Comparison of ENCODE assay signal across 24 mouse cellular contexts in genomic region chr10:108298261-108298660, GRCm38 (mm10). TPM values are rescaled to one million over a fixed set of nuclear protein-coding genes. Genes with fewer than 3 reads are reported as not detected.
DNase-seq lines count a peak whose midpoint lies in the region; ATAC-seq and TF ChIP-seq lines count a peak whose summit lies in the region.
"Had no signal": no experiment of that assay in that cellular context is flagged by ENCODE, and none has a peak within 500 bp of the region (broad histone marks: within the 10 kb centered on the region; RNA-seq: fewer than 3 reads in every experiment).

No protein-coding gene starts in this region.

- no peak overlapping the region for H3K4me3 ChIP-seq in heart, embryonic 10.5 days
- H3K4me3 ChIP-seq in E14TG2a.4 (replicated peaks; ENCODE audit: low read length) (peak overlapping the region; percentile 20), ES-Bruce4 (ENCODE audit: low read depth, low read length) (no peak overlapping the region)
- no peak overlapping the region for H3K4me3 ChIP-seq in hindbrain, embryonic 13.5 days
- H3K4me3 ChIP-seq: embryonic facial prominence, embryonic 10.5 days; embryonic facial prominence, embryonic 12.5 days; forebrain, embryonic 13.5 days; forebrain, embryonic 15.5 days had no signal

- no peak for TF ChIP-seq POLR2A in ES-Bruce4 (IDR thresholded peaks at IDR 0.05; ENCODE audit: insufficient read depth, low read length)

- no peaks in the 10 kb centered on the region for H3K27me3 ChIP-seq in heart, embryonic 10.5 days (ENCODE audit: insufficient read depth, poor library complexity, severe bottlenecking)
- no peaks in the 10 kb centered on the region for H3K27me3 ChIP-seq in E14TG2a.4 (ENCODE audit: insufficient read depth, low read length)
- no peaks in the 10 kb centered on the region for H3K27me3 ChIP-seq in ES-Bruce4 (ENCODE audit: control insufficient read depth, insufficient read depth, low read length, poor library complexity, severe bottlenecking)
- no peaks in the 10 kb centered on the region for H3K27me3 ChIP-seq in hindbrain, embryonic 13.5 days
- H3K27me3 ChIP-seq: embryonic facial prominence, embryonic 12.5 days; forebrain, embryonic 13.5 days; forebrain, embryonic 15.5 days; Patski had no signal

- no peak for TF ChIP-seq EP300 in ES-Bruce4 (IDR thresholded peaks at IDR 0.05; ENCODE audit: insufficient read depth, low read depth, low read length)

- peak overlapping the region; percentile 9; the same call in 1 of the 2 replicates for H3K9ac ChIP-seq in ES-Bruce4 (ENCODE audit: low read depth, poor library complexity, severe bottlenecking)
- H3K9ac ChIP-seq in hindbrain, embryonic 13.5 days, result no peak overlapping the region
- H3K9ac ChIP-seq: embryonic facial prominence, embryonic 12.5 days; forebrain, embryonic 13.5 days; forebrain, embryonic 15.5 days; forebrain, postnatal 0 days had no signal

- WGBS in heart, embryonic 10.5 days, result 92% methylated on average over 13 of the region's 13 CpGs
- WGBS in hindbrain, embryonic 13.5 days, result 95% methylated on average over 13 of the region's 13 CpGs

- no peak for ATAC-seq in hindbrain, embryonic 13.5 days (ENCODE audit: low FRiP score)
- ATAC-seq: activated CD4-positive, CD25-positive, alpha-beta regulatory T cell, adult 4 months; forebrain, embryonic 13.5 days; forebrain, embryonic 15.5 days; forebrain, postnatal 0 days; Patski had no signal

- no peak for TF ChIP-seq CTCF in E14TG2a.4 (conservative IDR thresholded peaks at IDR 0.05; ENCODE audit: low read length)
- no peak for TF ChIP-seq CTCF in ES-Bruce4 (IDR thresholded peaks at IDR 0.05; ENCODE audit: low read depth, low read length)

- H3K27ac ChIP-seq in heart, embryonic 10.5 days, result no peak overlapping the region
- H3K27ac ChIP-seq in ES-Bruce4 (ENCODE audit: insufficient read depth, low read length), result peak overlapping the region; percentile 75
- no peak overlapping the region for H3K27ac ChIP-seq in hindbrain, embryonic 13.5 days
- H3K27ac ChIP-seq: embryonic facial prominence, embryonic 10.5 days; embryonic facial prominence, embryonic 12.5 days; forebrain, embryonic 13.5 days; forebrain, embryonic 15.5 days had no signal

- no peaks in the 10 kb centered on the region for H3K9me3 ChIP-seq in heart, embryonic 10.5 days
- H3K9me3 ChIP-seq in E14TG2a.4 (ENCODE audit: low read length) (no peaks in the 10 kb centered on the region), ES-Bruce4 (replicated peaks; ENCODE audit: control insufficient read depth, insufficient read depth, low read length, poor library complexity, severe bottlenecking) (no peaks in the 10 kb centered on the region)
- no peaks in the 10 kb centered on the region for H3K9me3 ChIP-seq in hindbrain, embryonic 13.5 days
- H3K9me3 ChIP-seq: embryonic facial prominence, embryonic 10.5 days; embryonic facial prominence, embryonic 12.5 days; forebrain, embryonic 13.5 days; forebrain, embryonic 15.5 days; G1E had no signal

- DNase-seq in heart, embryonic 10.5 days (ENCODE audit: low spot score), result peak; percentile 36
- DNase-seq in heart, postnatal 14 days, result no peak
- DNase-seq in R1 (ENCODE audit: low read depth, low spot score), result peak; percentile 79
- DNase-seq in urinary bladder, adult 18-20 months (ENCODE audit: low spot score in 2 of 2), result no peak
- no peak for DNase-seq in urinary bladder, postnatal 25 days (ENCODE audit: low spot score)
- DNase-seq: adrenal gland, adult 8-10 months; adrenal gland, postnatal 14 days; adrenal gland, postnatal 36 days; cerebellum, adult 11-12 months; cerebellum, adult 2 months; cerebellum, adult 9-10 months; cerebellum, postnatal 10 days; cerebellum, postnatal 25 days; forebrain, postnatal 0 days had no signal

- no peaks in the 10 kb centered on the region; the same call in 1 of the 2 replicates for H3K4me1 ChIP-seq in heart, embryonic 10.5 days
- peaks cover 69% of the 10 kb centered on the region for H3K4me1 ChIP-seq in E14TG2a.4 (replicated peaks; ENCODE audit: low read depth, low read length)
- H3K4me1 ChIP-seq in ES-Bruce4 (ENCODE audit: control insufficient read depth, insufficient read depth, low read length), result peaks cover 2% of the 10 kb centered on the region
- H3K4me1 ChIP-seq in hindbrain, embryonic 13.5 days (replicated peaks), result 0 out of 2 replicates have a peak, but pooled peaks cover 2% of the 10 kb centered on the region
- H3K4me1 ChIP-seq: embryonic facial prominence, embryonic 12.5 days; forebrain, embryonic 13.5 days; forebrain, embryonic 15.5 days had no signal

- no peaks in the 10 kb centered on the region for H3K36me3 ChIP-seq in heart, embryonic 10.5 days
- H3K36me3 ChIP-seq in E14TG2a.4 (ENCODE audit: insufficient read depth, low read length), result no peaks in the 10 kb centered on the region
- H3K36me3 ChIP-seq in ES-Bruce4 (ENCODE audit: control insufficient read depth, insufficient read depth, low read length, poor library complexity, severe bottlenecking), result no peaks in the 10 kb centered on the region
- no peaks in the 10 kb centered on the region for H3K36me3 ChIP-seq in hindbrain, embryonic 13.5 days
- H3K36me3 ChIP-seq: embryonic facial prominence, embryonic 10.5 days; embryonic facial prominence, embryonic 12.5 days; forebrain, embryonic 15.5 days; G1E had no signal

- no peak overlapping the region for H3K4me2 ChIP-seq in hindbrain, embryonic 13.5 days
- H3K4me2 ChIP-seq: embryonic facial prominence, embryonic 12.5 days; forebrain, embryonic 13.5 days; forebrain, embryonic 15.5 days had no signal

- intact Hi-C loops in heart, postnatal 14 days (cut with DNase I), result no loop called here

RNA-seq across cellular contexts. Expression of gene Pawr, which starts 33.7 kb away (rescaled TPM):
- 17.7 and 28.3 TPM in 2 replicates for polyA plus RNA-seq in heart, embryonic 10.5 days (2016; fragmentation: Nextera tagmentation; extraction: Ambion mirVana)
- 1 to 10 TPM; 3.1 to 3.4 TPM for total RNA-seq in heart, postnatal 14 days (2021)
- 157 and 164 TPM in 2 replicates for polyA plus RNA-seq in ES-Bruce4 (2011; ENCODE audit: insufficient read depth, insufficient read length, low read depth, missing spikeins)
- 3.2 and 4.6 TPM in 2 replicates for polyA plus RNA-seq in hindbrain, embryonic 13.5 days (2015; fragmentation: Nextera tagmentation; extraction: Ambion mirVana)
- polyA plus RNA-seq: activated CD4-positive, CD25-positive, alpha-beta regulatory T cell, adult 4 months had no signal

Comparison
In these comparisons a context has a peak if more than half of its experiments do, and no peak if none do; other contexts are left out.
1. DNase-seq: peak in heart, embryonic 10.5 days (single experiment) and R1 (single experiment); none in heart, postnatal 14 days (0 of 2), urinary bladder, adult 18-20 months (0 of 2) and urinary bladder, postnatal 25 days (single experiment).